Mouse (Mus musculus) gastrocnemius, postnatal 25 days (tissue): Measurements from ENCODE around the gene Cog1. TPM values are rescaled to one million over a fixed set of nuclear protein-coding genes. Genes with fewer than 3 reads are reported as not detected.
"Not testable (repeated sequence)": the region's sequence is repeated elsewhere in the genome, so short reads cannot be mapped to it uniquely, and the experiment has no call there.

Experiments
- DNase-seq: peaks from one replicate; pipeline ENCODE4 v3.0.0; 2022
- total RNA-seq, 2 experiments: library from RNA; stranded (reverse); gene quantifications; 1 replicate in 1 of 2; 2 replicates in 1 of 2; pipeline ENCODE4 v1.2.3; 2021

The Cog1 gene
- total RNA-seq, 2 experiments from 2014 or later: 18.6 to 20.2 TPM

GRCm38 (mm10) chr11:113631862-113632261 lies 17.1 kb upstream of the Cog1 start:
- DNase-seq: no peak

- no peak for DNase-seq
Observed at GRCm38 (mm10) chr11:113632303-113632702, 16.7 kb upstream of the Cog1 start.

- no peak for DNase-seq
Observed at GRCm38 (mm10) chr11:113633398-113633797, 15.6 kb upstream of the Cog1 start.

- DNase-seq: no peak
Observed at GRCm38 (mm10) chr11:113634699-113635121, 14.3 kb upstream of the Cog1 start.

GRCm38 (mm10) chr11:113638680-113639079 lies 10.3 kb upstream of the Cog1 start:
- DNase-seq: no peak

- no peak for DNase-seq
Observed at GRCm38 (mm10) chr11:113645181-113645580, 3.8 kb upstream of the Cog1 start.

DNA sequence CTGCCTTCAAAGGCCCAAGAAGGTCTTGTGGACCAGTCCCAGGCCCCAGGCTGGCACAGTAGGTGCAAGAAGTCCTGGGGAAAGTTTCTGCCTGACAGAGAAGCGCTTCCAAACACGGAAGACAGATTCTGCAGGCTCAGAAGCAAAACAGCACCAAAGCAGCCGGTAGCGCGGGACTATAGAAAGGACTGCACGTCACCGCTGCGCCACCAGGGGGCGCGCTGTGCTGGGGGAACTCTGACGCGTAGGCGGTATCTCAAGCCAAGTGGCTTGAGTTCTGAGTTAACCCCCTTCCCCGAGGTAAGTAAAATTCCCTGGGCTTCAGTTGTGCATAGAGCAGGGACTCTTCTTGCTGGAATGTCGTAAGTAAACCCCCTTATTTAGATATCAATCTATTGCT lies 817 bp upstream of the Cog1 start:
- peak; percentile 72 for DNase-seq

GRCm38 (mm10) chr11:113649353-113650210 lies 613 bp downstream of the Cog1 start, which contains the start of gene Slc39a11:
Gene Slc39a11, minus strand, starts transcription at chr11:113650079.
- peak; percentile 71 for DNase-seq

- DNase-seq: no peak
Observed at GRCm38 (mm10) chr11:113651206-113651906, 2.4 kb downstream of the Cog1 start.

DNA sequence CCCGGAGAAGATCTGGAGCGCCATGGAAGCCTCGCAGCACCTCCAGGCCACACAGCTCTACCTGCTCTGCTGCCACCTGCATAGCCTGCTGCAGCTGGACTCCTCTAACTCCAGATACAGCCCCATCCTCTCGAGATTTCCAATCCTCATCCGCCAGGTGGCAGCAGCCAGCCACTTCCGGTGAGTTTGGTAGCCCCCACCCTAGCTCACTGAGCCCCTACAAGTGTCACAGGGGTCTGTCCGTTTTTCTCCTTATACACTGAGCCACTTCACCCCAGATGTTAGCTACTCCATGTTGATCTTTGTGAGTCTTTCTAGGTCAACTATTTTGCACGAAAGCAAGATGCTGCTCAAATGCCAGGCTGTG lies 2.9 kb downstream of the Cog1 start:
- DNase-seq: no peak

- no peak for DNase-seq
Observed at GRCm38 (mm10) chr11:113652516-113652915, 3.5 kb downstream of the Cog1 start.

DNA sequence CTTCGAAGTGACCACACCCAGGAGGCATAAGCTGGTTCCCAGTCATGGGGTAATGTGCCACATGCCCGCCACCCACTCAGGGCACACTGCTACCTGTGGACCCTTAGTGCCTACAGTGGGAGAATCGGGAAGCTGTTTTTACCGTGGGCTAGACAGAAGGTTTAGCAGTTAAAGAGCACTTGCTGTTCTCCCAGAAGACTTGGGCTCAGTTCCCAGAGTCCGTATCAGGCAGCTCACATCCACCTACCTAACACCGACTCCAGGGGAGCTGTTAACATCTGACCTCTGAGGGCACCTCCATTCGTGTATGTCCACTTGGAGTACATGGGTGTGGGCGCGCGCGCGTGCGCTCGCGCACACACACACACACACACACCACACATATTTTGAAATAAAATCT lies 5.1 kb downstream of the Cog1 start:
- DNase-seq: no peak

DNA sequence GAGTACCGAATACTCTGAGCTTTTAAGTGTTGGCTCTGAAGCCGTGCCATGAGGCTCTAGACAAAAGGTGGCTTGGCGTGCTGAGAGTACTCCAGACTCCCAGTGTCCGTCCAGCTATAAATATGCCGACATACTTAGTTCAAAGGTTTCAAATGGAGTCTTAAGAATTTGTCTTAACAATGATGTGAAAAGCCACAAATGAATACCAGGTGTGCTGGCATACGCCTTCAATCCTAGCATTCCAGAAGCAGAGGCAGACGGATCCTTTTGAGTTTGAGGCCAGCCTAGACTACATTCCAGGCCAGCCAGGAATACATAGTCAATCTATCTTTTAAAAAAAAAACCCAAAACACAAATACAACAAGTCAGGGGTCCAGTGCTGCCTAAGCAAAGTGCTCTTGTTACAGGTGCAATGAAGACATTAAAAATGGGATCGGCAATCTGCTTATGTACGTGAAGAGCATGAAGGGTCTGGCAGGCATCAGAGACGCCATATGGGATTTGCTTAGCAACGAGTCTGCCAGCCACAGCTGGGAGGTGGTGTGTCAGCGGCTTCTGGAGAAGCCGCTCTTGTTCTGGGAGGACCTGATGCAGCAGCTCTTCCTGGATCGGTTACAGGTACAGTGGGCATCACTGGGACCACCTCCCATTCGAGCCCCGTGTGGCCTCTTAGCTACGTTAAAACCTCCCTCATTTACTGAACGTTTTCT lies 5.7 kb downstream of the Cog1 start:
- no peak for DNase-seq

GRCm38 (mm10) chr11:113656511-113656932 lies 7.6 kb downstream of the Cog1 start:
- no peak for DNase-seq

DNA sequence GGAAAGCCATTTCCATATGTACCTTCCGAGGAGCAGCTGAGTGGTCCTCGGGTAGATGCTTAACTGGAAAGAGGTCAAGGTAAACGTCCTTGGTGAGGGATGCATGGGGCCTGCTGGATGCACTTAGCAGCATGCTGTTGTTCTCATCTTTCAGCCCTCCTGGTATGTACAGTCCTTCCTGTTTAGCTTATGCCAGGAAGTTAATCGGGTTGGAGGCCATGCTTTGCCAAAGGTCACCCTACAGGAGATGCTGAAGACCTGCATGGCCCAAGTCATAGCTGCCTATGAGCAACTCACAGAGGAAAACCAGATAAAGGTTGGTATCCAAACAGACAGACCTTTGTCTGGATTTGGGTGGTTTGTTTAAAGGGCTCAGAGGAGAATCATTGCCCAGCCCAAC lies 8.3 kb downstream of the Cog1 start:
- DNase-seq: no peak

DNA sequence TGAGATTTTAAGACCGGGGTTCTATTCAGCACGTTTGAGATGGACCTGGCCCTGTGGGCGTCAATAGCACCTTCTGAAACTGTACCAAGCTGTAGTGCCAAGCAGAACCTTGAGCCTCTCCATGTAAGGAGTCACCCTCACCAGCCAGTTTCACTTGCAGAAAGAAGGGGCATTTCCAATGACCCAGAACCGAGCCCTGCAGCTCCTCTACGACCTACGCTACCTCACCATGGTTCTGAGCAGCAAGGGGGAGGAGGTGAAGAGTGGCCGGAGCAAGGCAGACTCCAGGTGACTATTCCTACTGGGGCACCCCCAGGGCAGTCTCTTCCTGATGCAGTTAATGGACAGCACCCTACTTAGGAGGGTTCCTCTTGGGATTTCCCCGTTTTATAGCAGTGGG lies 9.3 kb downstream of the Cog1 start:
- DNase-seq: no peak

DNA sequence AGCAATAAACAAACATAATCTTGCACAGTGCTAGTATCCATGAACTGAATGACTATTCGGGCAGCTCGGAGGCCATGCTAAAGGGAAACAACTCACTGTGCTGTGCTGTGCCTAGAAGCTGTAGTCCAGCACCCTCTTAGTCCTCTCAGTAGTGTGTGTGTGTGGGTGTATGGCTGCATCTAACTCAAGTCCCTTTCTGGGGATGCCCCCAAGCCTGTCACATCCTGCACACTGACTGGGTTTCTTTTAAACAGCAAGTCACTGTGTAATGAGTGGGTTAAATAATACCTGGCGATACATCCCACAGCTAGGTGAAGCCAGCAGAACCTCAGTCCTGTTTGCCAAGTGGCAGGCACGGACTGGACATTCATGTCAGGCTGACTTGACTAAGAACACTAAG lies 9.8 kb downstream of the Cog1 start:
- DNase-seq: no peak

DNA sequence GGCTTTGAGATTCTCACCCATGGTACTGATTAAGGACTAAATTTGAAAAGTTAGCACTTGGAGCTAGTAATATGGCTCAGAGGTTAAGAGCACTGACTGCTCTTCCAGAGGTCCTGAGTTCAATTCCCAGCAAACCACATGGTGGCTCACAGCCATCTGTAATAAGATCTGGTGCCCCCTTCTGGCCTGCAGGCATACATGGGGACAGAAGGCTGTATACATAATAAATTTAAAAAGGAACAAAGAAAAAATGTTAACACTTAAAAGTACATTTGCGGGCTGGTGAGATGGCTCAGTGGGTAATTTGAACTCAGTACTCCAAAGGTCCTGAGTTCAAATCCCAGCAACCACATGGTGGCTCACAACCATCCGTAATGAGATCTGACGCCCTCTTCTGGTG lies 11.2 kb downstream of the Cog1 start:
- DNase-seq: not testable (repeated sequence)

- no peak for DNase-seq
Observed at GRCm38 (mm10) chr11:113660940-113661339, 12.0 kb downstream of the Cog1 start.

DNA sequence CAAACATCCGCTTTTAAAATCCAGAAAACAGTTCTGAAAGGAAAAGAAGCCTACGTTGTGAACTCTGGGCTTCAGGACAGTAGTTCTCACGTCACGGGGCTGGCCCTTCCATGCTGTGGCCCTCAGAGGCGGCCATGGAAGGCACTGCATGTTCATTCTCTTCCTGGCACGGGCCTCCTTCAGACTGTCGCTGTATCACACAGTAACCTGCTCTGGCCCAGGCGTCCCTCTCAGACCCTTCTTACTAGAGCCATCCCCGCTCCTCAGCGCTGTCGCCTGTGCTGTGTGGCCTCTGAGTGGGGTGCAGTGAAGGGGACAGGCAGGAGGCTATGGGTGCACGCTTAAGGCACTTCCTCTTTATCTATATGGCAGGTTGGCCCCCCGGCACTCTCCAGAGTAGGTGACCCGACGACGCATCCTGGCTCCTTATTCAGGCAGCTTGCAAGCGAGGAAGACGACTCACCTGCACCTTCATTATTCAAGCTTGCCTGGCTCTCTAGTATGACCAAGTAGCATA lies 12.9 kb downstream of the Cog1 start:
- DNase-seq: no peak

GRCm38 (mm10) chr11:113664279-113664678 lies 15.3 kb downstream of the Cog1 start:
- DNase-seq: no peak

DNA sequence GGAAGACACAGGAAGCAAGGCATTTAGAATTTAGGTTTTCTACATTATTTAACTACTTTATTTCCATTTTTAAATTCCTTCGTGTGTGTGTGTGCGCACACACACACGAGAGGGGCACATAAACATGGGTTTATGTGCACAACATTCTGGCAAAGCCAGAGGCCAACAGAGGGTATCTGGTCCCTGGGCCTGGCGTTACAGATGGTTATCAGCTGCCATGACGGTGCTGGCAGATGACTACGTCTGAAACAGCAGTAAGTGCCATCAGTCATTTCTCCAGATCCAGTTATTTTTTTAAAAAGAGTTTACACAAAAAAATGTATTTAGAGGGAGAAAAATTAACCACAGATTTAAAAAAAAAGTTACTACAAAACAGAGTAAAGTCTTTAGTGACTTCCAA lies 17.2 kb downstream of the Cog1 start:
- DNase-seq: no peak

DNA sequence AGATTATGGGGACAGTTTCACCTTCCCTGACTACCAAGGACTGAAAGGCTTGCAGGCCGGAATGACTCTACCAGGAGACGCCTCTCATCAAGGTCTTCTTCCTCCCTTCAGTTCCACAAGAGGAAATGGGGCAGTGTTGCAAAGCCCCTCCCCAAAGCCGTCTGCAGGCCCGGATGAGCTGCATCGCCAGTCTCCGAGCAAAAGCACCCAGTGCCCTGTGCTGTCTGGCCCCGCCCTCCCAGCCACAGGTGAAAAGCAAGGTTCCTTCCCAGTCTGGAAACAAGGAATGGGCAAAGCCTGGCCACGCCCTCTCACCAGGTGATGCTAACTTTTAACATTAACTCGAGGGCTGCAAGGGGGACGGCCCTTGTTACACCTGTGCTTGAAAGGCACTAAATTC lies 17.7 kb downstream of the Cog1 start:
- no peak for DNase-seq
